ENCODE assay signal across 35 mouse cellular contexts in the genomic region with DNA sequence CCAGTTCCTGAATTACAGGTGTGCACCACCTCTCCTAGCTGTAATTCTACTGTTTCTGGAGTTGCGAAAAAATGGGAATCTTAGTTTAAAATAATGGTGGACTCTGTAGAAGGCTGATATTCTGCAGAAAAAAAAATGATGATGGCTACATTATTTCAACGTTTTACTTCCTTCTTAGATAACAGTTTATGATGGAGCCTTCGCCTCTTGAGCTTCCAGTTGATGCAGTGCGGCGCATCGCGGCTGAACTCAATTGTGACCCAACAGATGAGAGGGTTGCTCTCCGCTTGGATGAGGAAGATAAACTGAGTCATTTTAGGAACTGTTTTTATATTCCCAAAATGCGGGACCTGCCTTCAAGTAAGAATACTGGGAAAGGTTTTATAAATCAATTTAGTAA. TPM values are rescaled to one million over a fixed set of nuclear protein-coding genes. Genes with fewer than 3 reads are reported as not detected.
"Had no signal": no experiment of that assay in that cellular context is flagged by ENCODE, and none has a peak within 500 bp of the region (broad histone marks: within the 10 kb centered on the region; RNA-seq: fewer than 3 reads in every experiment).

No protein-coding gene starts in this region.

- H3K9ac ChIP-seq: heart, embryonic 12.5 days; heart, embryonic 13.5 days; heart, embryonic 15.5 days; hindbrain, embryonic 12.5 days; hindbrain, embryonic 13.5 days; hindbrain, embryonic 14.5 days; hindbrain, embryonic 15.5 days; kidney, embryonic 15.5 days had no signal

- H3K9me3 ChIP-seq: heart, embryonic 10.5 days; heart, embryonic 12.5 days; heart, embryonic 13.5 days; heart, embryonic 15.5 days; hindbrain, embryonic 10.5 days; hindbrain, embryonic 12.5 days; hindbrain, embryonic 13.5 days; hindbrain, embryonic 15.5 days; kidney, embryonic 15.5 days had no signal

- ATAC-seq: hindbrain, embryonic 16.5 days; hindbrain, postnatal 0 days; inflammation-experienced regulatory T-cells, adult 6 months had no signal

- H3K27me3 ChIP-seq: heart, embryonic 12.5 days; heart, embryonic 13.5 days; heart, embryonic 15.5 days; hindbrain, embryonic 12.5 days; hindbrain, embryonic 13.5 days; hindbrain, embryonic 15.5 days; kidney, embryonic 15.5 days had no signal

- H3K4me3 ChIP-seq: heart, adult 2 months; heart, embryonic 10.5 days; heart, embryonic 12.5 days; heart, embryonic 13.5 days; heart, embryonic 15.5 days; hindbrain, embryonic 10.5 days; hindbrain, embryonic 12.5 days; hindbrain, embryonic 13.5 days; hindbrain, embryonic 15.5 days; kidney, embryonic 15.5 days; layer of hippocampus, adult 2 months; left cerebral cortex, adult 2 months had no signal

- H3K36me3 ChIP-seq: heart, embryonic 10.5 days; heart, embryonic 12.5 days; heart, embryonic 13.5 days; heart, embryonic 15.5 days; hindbrain, embryonic 10.5 days; hindbrain, embryonic 12.5 days; hindbrain, embryonic 13.5 days; hindbrain, embryonic 15.5 days; kidney, embryonic 15.5 days had no signal

- H3K27ac ChIP-seq: heart, adult 2 months; heart, embryonic 10.5 days; heart, embryonic 13.5 days; heart, embryonic 15.5 days; hindbrain, embryonic 10.5 days; hindbrain, embryonic 12.5 days; hindbrain, embryonic 13.5 days; hindbrain, embryonic 14.5 days; hindbrain, embryonic 15.5 days; hindbrain, postnatal 0 days; kidney, embryonic 15.5 days; kidney, postnatal 0 days; layer of hippocampus, adult 2 months; left cerebral cortex, adult 2 months had no signal

- H3K4me2 ChIP-seq: heart, embryonic 12.5 days; heart, embryonic 13.5 days; heart, embryonic 15.5 days; hindbrain, embryonic 12.5 days; hindbrain, embryonic 13.5 days; hindbrain, embryonic 14.5 days; hindbrain, embryonic 15.5 days; kidney, embryonic 15.5 days had no signal

- H3K4me1 ChIP-seq: heart, embryonic 10.5 days; heart, embryonic 12.5 days; heart, embryonic 13.5 days; heart, embryonic 15.5 days; hindbrain, embryonic 10.5 days; hindbrain, embryonic 12.5 days; hindbrain, embryonic 13.5 days; hindbrain, embryonic 15.5 days; kidney, embryonic 15.5 days had no signal

- DNase-seq: heart, adult 2 months; heart, postnatal 10 days; heart, postnatal 14 days; heart, postnatal 36 days; heart, postnatal 4 days; kidney, adult 11 months; kidney, adult 18-20 months; kidney, adult 2 months; kidney, adult 8-10 months; kidney, adult 9 months; kidney, postnatal 10 days; kidney, postnatal 14 days; kidney, postnatal 25 days; kidney, postnatal 36 days; kidney, postnatal 4 days; layer of hippocampus, adult 9-11 months; layer of hippocampus, postnatal 36 days had no signal

RNA-seq across cellular contexts. Expression of gene Kynu, which starts 7.7 kb away (rescaled TPM):
- polyA plus RNA-seq: heart, embryonic 12.5 days; heart, embryonic 14.5 days; heart, postnatal 0 days had no signal
